Mouse (Mus musculus): Measurements from ENCODE around the gene Igfbp5.

Gene Igfbp5

DNA sequence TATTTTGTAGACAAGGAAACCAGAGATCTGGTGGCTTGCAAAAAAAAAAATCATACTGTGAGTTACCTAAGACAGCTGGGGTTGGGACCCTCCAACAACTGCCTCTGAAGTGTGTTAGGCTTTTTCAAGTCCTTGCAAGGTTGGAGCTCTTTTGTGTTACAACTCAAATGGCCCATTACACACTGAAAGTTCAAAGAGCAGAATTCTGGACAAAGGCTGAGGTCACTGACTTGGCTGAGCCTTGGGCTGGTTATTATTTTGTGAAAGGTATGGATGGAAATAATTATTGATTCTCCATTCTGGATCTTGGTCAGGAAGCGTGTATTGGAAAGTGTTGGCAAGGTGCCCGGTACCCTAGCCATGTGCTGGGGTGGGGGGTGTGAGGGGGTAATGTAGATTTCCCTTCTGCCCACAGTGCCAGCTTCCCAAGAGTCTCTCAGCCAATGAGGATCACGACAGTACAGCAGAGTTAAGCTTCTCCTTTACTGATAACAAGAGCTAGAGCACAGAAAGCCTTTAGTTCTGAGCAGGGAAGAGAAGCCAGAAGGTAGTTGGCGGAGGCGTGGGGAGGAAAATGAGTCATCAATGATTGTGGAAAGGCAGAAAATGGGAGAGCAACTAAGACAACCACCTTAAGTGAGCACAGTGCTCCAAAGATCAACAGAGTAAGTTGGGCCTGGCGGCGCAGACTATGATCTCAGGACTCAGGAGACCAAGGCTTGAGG lies 64.6 kb downstream of the Igfbp5 start:
- DNase-seq (ENCODE audit: low read depth, low spot score) = no peak

GRCm38 (mm10) chr1:72809304-72809703 lies 65.4 kb downstream of the Igfbp5 start:
- DNase-seq (ENCODE audit: low read depth, low spot score) = no peak

All from 3T3-L1 (cell line).